Mouse (Mus musculus) stomach, embryonic 14.5 days (tissue): ENCODE results near the gene Vmn1r142. TPM values are rescaled to one million over a fixed set of nuclear protein-coding genes. Genes with fewer than 3 reads are reported as not detected.
"Not testable (repeated sequence)": the region's sequence is repeated elsewhere in the genome, so short reads cannot be mapped to it uniquely, and the experiment has no call there.

Source experiments
- ATAC-seq: fragments of 200-750 bp; cut with Nextera tagmentation; 2 replicates; pipeline ENCODE4 v1.8.0; 2017; ENCODE audit warnings: low read depth, moderate TSS enrichment; ENCODE audit not compliant: insufficient number of reproducible peaks, insufficient read depth, low FRiP score
- H3K27ac ChIP-seq: fragments of 300-500 bp; sonication (generic); 2 replicates; pipeline ENCODE4 v1.5.1; 2014; ENCODE audit warnings: mild to moderate bottlenecking, low read length, moderate library complexity, mixed read lengths
- H3K27me3 ChIP-seq: fragments of 300-500 bp; sonication (generic); 2 replicates; pipeline ENCODE4 v1.6.1; 2014; ENCODE audit warnings: low read length, control low read depth, mixed read lengths; ENCODE audit not compliant: control insufficient read depth, insufficient read depth
- H3K36me3 ChIP-seq: fragments of 300-500 bp; sonication (generic); 2 replicates; pipeline ENCODE4 v1.6.1; 2014; ENCODE audit warnings: mild to moderate bottlenecking, control low read depth, low read length, moderate library complexity, mixed read lengths; ENCODE audit not compliant: control insufficient read depth, insufficient read depth
- H3K4me1 ChIP-seq: fragments of 300-500 bp; sonication (generic); 2 replicates; pipeline ENCODE4 v1.6.1; 2014; ENCODE audit warnings: low read length, control low read depth, mixed read lengths; ENCODE audit not compliant: control insufficient read depth, insufficient read depth
- H3K4me2 ChIP-seq: fragments of 300-500 bp; sonication (generic); replicated peaks from 2 replicates; pipeline ENCODE4 v1.6.1; 2014; ENCODE audit warnings: low read depth, low read length, control low read depth
- H3K4me3 ChIP-seq: fragments of 300-500 bp; sonication (generic); 2 replicates; pipeline ENCODE4 v1.5.1; 2014; ENCODE audit warnings: low read depth, low read length, control low read depth
- H3K9ac ChIP-seq: fragments of 300-500 bp; sonication (generic); replicated peaks from 2 replicates; pipeline ENCODE4 v1.6.1; 2014; ENCODE audit warnings: low read depth, mild to moderate bottlenecking, control low read depth, low read length, moderate library complexity, mixed read lengths
- H3K9me3 ChIP-seq: fragments of 300-500 bp; sonication (generic); 2 replicates; pipeline ENCODE4 v1.6.1; 2016; ENCODE audit warnings: low read depth, low read length, control low read depth; ENCODE audit not compliant: control insufficient read depth
- WGBS: fragments of 180-500 bp; shearing (Covaris S2); extraction: QIAGEN DNeasy Blood & Tissue Kit; methylation state at CpG from one replicate; pipeline ENCODE4 v1.1.7; 2014; 5-methylcytosine and 5-hydroxymethylcytosine counted together
- polyA plus RNA-seq: library from polyadenylated mRNA; unstranded; fragments of >200 nt; fragmentation: Nextera tagmentation; extraction: Ambion mirVana; gene quantifications from 2 replicates; pipeline ENCODE4 v1.2.1, GENCODE M21; 2014

Vmn1r142 gene
- polyA plus RNA-seq = not detected in 2 replicates

- not testable (repeated sequence) for H3K4me2 ChIP-seq, H3K4me3 ChIP-seq, H3K9ac ChIP-seq, H3K27ac ChIP-seq, H3K27me3 ChIP-seq, H3K36me3 ChIP-seq, ATAC-seq, H3K9me3 ChIP-seq, H3K4me1 ChIP-seq
- WGBS = no CpG with 5 or more reads among the region's 3 CpGs
Observed at GRCm38 (mm10) chr7:22163935-22164334, at the start of gene Vmn1r142. TSS of gene Vmn1r142 (minus strand) at chr7:22164035.

GRCm38 (mm10) chr7:22201164-22201563 lies 37.3 kb upstream of the Vmn1r142 start, which contains the start of gene Gm8653:
TSS of gene Gm8653 (minus strand) at chr7:22201264.
- H3K4me3 ChIP-seq, H3K9me3 ChIP-seq, H3K4me1 ChIP-seq, H3K9ac ChIP-seq, H3K27me3 ChIP-seq, H3K27ac ChIP-seq, H3K4me2 ChIP-seq, H3K36me3 ChIP-seq, ATAC-seq: not testable (repeated sequence)
- WGBS = no CpG with 5 or more reads among the region's 2 CpGs

GRCm38 (mm10) chr7:22189077-22189476 lies 25.2 kb upstream of the Vmn1r142 start, which contains the start of gene Vmn1r143:
TSS of gene Vmn1r143 (plus strand) at chr7:22189377.
- H3K36me3 ChIP-seq, H3K4me2 ChIP-seq, ATAC-seq, H3K4me3 ChIP-seq, H3K9ac ChIP-seq, H3K4me1 ChIP-seq, H3K27ac ChIP-seq, H3K27me3 ChIP-seq, H3K9me3 ChIP-seq: not testable (repeated sequence)
- no CpG with 5 or more reads among the region's 3 CpGs for WGBS

DNA sequence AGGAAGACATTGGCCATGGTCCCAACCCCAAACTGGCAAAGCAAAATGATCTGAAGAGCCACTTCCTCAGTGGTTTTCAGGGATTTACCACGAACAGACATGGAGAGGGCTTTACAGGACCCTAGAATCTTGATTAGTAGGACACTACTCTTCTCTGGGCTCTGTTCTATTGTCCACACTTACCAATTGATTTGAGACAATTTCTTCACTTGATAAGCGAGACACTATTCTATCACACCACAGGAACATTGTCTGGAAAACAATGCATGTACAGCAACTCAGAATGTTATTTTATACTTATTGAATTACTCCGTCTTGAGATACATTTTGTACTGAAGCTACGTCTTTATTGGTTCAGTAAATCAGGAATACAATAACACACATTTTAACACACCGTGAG lies 29.2 kb downstream of the Vmn1r142 start, which contains the start of gene Gm10666:
Gene Gm10666 (minus strand): TSS at position 101 of the 400 bp plus-strand sequence.
- ATAC-seq = not testable (repeated sequence)

GRCm38 (mm10) chr7:22118145-22118544 lies 45.7 kb downstream of the Vmn1r142 start, which contains the start of gene Gm16451:
TSS of gene Gm16451 (minus strand) at chr7:22118245.
- H3K9me3 ChIP-seq, ATAC-seq, H3K4me2 ChIP-seq, H3K9ac ChIP-seq, H3K4me3 ChIP-seq, H3K36me3 ChIP-seq, H3K27me3 ChIP-seq, H3K27ac ChIP-seq, H3K4me1 ChIP-seq: not testable (repeated sequence)
- WGBS = no CpG with 5 or more reads among the region's 2 CpGs

More for the DNA sequence above, 29.2 kb downstream of the Vmn1r142 start, which contains the start of gene Gm10666:
- WGBS = no CpG with 5 or more reads among the region's 5 CpGs
- H3K4me1 ChIP-seq, H3K27me3 ChIP-seq, H3K27ac ChIP-seq, H3K9ac ChIP-seq, H3K4me2 ChIP-seq, H3K4me3 ChIP-seq, H3K9me3 ChIP-seq, H3K36me3 ChIP-seq: not testable (repeated sequence)

Other genes with a start within 250 kb of the Vmn1r142 start
- not detected in 2 replicates for gene Gm5891, start 242.7 kb downstream of the Vmn1r142 start, polyA plus RNA-seq
- gene Vmn1r137, start 169.4 kb downstream of the Vmn1r142 start, polyA plus RNA-seq = not detected in 2 replicates
- gene Vmn1r138, start 135.1 kb downstream of the Vmn1r142 start, polyA plus RNA-seq = not detected in 2 replicates
- gene Gm6176, start 107.7 kb downstream of the Vmn1r142 start, polyA plus RNA-seq = not detected in 2 replicates
- not detected in 2 replicates for gene Vmn1r139, start 95.0 kb downstream of the Vmn1r142 start, polyA plus RNA-seq
- gene Gm16451, start 45.8 kb downstream of the Vmn1r142 start, polyA plus RNA-seq = not detected in 2 replicates
- gene Gm10666, start 29.3 kb downstream of the Vmn1r142 start, polyA plus RNA-seq = not detected in 2 replicates
- not detected in 2 replicates for gene Vmn1r143, start 25.3 kb upstream of the Vmn1r142 start, polyA plus RNA-seq
- gene Gm8653, start 37.2 kb upstream of the Vmn1r142 start, polyA plus RNA-seq = not detected in 2 replicates
- not detected in 2 replicates for gene Gm8453, start 65.4 kb upstream of the Vmn1r142 start, polyA plus RNA-seq
- gene Gm4187, start 165.7 kb upstream of the Vmn1r142 start, polyA plus RNA-seq = not detected in 2 replicates
- not detected in 2 replicates for gene Gm8660, start 207.0 kb upstream of the Vmn1r142 start, polyA plus RNA-seq
- gene Vmn1r148, start 249.5 kb upstream of the Vmn1r142 start, polyA plus RNA-seq = not detected in 2 replicates